Mouse (Mus musculus) ovary, postnatal 10 days (tissue): ENCODE measurements around the gene Tnfaip2.

ENCODE experiments used
- DNase-seq: peaks from one replicate; pipeline ENCODE4 v3.0.0; 2022; ENCODE audit warnings: low spot score

Gene Tnfaip2

GRCm38 (mm10) chr12:111445890-111446613 lies 3.8 kb downstream of the Tnfaip2 start:
- DNase-seq: no peak

DNA sequence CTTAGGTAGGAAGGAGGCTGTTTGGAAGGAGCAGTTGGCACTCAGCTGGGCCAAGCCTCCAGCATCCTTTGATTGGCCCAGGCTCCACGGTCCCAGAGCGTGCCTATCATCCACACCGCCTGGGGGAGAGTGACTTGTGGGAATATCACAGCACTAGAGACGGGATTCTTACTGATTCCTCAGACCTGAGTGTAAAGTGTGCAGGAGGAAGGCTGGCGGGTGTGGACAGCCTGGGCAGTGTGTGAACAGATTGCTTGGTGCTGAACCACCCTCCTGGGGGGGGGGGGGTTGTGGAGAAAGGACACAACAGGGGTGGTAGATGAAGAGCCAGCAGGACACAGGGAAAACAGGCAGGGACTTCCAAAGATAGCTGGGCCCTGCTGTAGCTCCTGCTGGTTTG lies 4.5 kb downstream of the Tnfaip2 start:
- DNase-seq: no peak

DNA sequence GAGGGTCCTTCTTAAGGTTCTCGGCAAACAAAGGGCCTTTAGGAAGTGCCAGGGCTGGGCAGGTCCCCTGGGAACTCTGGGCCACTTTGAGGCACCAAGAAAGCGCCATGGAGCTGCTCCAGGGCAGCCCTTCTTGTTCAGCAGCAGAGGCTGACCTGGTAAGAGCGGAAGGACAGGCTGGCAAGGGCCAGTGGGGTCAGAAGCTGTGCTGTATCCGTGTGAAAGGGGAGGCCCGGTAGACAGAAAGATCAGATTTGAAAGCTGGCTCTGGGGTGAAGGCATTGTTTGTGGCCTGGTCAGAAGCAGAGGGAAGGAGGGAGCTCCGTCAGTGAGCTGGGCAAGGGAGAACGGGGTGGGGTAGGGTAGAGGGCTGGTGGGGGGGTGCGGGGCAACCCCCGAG lies 5.1 kb downstream of the Tnfaip2 start:
- no peak for DNase-seq

GRCm38 (mm10) chr12:111447898-111448760 lies 5.9 kb downstream of the Tnfaip2 start:
- DNase-seq: no peak

- DNase-seq: no peak
These were observed 6.8 kb downstream of the Tnfaip2 start for GRCm38 (mm10) chr12:111448931-111449705.

GRCm38 (mm10) chr12:111450359-111450758 lies 8.1 kb downstream of the Tnfaip2 start:
- no peak for DNase-seq

- DNase-seq: no peak
These were observed 9.3 kb downstream of the Tnfaip2 start for GRCm38 (mm10) chr12:111451561-111451960.

DNA sequence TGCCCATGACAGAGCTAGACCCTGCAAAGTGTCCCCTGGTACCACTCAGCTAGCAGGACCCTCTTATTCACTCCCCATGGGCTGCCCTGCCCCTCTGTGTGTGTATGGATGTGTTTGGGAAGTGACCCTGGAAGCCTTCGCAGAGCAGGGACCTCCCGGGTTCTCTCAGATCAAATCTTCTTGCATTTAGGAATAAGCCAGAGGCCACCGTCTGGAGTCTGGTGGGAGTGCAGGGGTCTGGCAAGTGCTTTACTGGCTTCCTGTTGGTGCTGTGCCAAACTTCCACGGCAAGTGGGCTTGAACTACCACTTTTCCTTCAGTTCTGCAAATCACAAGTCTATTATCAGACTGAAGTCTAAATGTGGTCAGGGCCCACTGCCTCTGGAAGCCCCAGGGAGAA lies 11.8 kb downstream of the Tnfaip2 start:
- DNase-seq: no peak

- DNase-seq: no peak
These were observed 12.4 kb downstream of the Tnfaip2 start for GRCm38 (mm10) chr12:111454543-111455280.

DNA sequence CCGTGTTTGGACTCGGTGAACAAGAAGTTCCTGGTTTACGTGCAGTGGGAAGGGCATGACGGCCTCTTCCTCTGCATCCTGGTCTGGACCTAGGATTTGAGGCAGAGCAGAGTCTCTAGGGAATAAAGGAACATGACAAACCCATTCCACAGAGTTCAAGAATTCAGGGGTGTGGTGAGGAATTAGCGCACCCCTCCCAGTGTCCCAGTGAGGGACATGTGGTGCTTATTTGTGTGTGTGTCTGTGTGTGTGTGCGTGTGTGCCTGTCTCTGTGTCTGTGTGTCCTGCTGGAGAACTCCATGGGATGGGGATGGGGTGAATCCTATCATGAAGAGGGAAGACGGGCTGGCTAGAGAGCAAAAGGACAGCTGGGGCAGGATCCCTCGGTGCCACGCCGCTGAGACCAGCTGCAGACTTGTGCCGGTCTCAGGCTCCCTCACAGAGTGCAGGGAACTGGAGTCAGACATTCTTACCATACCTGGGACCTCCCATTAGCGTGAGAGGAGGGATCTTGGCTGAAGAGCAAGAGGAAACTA lies 13.1 kb downstream of the Tnfaip2 start:
- no peak for DNase-seq

GRCm38 (mm10) chr12:111455860-111456259 lies 13.6 kb downstream of the Tnfaip2 start:
- no peak for DNase-seq

GRCm38 (mm10) chr12:111457742-111458141 lies 15.5 kb downstream of the Tnfaip2 start:
- DNase-seq: no peak

DNA sequence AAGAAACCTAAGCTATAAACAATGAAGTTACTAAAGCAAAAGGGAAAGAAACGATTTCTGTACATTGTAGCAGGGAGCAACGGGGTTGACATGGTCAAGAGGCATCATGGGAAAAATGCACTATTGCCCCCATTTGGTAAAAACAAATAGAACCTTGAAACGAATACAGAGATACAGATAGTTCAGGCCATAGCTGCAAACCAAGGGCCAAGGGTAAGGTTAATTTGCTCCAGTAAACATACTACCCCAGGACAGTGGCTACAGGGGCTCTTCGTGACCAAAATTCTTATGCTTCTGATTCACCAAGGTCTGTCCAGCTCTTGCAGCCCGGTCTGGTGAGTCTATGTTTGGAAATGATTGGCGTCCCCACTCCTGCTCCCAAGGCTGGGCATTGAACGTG lies 21.3 kb downstream of the Tnfaip2 start:
- no peak for DNase-seq

DNA sequence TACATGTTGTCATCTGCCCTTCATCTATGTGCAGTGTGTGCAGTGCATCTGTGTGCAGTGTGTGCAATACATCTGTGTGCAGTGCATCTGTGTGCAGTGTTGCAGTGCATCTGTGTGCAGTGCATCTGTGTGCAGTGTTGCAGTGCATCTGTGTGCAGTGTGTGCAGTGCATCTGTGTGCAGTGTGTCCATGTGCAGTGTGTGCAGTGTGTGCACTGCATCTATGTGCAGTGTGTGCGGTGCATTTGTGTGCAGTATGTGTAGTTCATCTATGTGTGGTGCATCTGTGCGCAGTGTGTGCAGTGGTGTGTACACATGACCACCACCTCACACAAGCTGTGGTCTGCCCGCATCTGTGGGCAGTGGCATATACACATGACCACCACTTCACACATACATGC lies 24.1 kb downstream of the Tnfaip2 start:
- DNase-seq: no peak

DNA sequence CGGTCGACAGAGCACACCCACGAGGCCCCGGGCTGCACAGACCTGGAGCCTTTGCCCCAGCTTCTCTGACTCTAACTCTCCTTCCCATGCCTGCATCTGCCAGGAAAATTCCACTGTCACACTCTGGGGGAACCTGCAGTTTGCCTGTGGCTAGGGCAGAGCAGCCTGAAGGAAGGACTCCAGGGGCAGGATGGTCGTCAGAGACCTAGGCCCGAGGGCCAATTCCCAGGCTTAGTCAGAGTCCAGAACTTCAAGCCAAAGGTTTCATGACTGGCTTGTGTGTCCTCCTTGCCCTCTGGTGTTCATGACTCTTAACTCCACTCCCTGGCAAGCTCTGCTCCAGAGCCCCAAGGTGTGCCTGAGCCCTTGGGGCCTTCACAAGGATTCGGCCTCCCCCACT lies 25.9 kb downstream of the Tnfaip2 start:
- DNase-seq: no peak

DNA sequence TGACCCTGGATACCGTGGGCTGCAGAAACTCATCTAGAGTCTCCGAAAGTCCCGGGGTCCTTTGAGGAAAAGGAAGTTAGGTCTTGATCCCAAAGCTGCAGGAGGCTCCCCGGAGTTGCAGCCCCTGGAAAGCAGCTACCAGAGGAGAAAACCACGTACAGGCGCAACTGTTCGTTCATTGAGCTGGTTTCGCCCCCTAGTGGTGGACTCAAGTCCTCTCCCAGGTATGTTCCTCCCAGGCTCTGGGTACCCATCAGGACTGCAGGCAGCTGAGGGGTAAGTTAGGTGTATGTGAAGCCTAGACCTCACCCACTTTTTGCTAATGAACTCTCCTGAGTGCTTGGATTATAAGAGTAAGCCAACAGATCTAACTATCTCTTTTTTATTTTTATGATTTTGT lies 27.2 kb downstream of the Tnfaip2 start:
- no peak for DNase-seq

DNA sequence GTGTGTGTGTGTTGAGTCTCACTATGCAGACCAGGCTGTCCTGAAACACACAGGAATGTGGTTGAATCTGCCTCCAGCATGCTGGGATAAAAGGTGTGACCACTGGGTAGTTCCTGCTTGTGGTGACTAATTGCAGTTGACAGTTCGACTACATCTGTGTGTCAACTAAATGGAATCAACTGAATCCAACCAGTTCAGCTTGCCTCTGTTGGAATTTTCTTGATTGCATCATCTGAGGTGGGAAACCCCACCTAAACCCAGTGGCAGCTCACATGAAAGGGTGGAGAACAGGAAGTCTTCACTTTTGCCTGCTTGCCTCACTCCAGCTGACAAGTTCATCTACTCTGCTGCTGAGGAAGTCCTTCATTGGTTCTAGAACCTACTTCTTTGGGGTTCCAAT lies 28.9 kb downstream of the Tnfaip2 start:
- no peak for DNase-seq

DNA sequence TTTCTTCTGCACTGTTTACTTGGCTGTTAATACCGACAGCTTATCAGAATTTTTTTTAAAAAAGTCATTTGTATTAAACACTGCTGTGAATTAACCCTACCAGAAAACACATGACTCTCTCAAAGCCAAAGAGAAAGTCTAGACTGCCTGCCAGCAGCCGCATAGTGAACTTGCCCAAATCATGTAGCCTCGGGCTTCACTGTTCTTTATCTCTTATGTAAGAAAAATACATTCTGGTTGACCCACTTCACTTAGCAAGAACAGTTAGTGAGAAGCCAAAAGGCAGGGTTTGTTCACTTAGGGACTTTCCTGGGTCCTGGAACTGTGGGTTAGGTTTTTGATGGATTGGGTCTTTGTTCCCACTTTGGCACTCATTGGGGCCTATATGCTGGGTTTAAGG lies 29.5 kb downstream of the Tnfaip2 start:
- no peak for DNase-seq

GRCm38 (mm10) chr12:111472886-111473285 lies 30.6 kb downstream of the Tnfaip2 start:
- DNase-seq: no peak

DNA sequence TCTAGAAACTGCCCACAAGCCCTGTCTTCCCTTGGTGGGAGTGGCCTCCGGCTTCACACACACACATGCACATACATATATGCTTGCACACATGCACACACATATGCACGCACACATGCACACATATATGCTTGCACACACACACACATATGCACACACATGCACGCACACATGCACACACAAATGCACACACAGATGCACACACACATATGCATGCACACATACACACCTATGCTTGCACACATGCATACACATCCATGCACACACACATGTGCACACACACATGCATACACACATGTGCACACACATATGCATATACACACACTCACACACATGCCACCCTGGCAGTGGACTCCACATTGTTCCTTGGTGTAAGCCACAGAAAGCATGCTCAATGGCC lies 32.1 kb downstream of the Tnfaip2 start:
- DNase-seq: no peak

DNA sequence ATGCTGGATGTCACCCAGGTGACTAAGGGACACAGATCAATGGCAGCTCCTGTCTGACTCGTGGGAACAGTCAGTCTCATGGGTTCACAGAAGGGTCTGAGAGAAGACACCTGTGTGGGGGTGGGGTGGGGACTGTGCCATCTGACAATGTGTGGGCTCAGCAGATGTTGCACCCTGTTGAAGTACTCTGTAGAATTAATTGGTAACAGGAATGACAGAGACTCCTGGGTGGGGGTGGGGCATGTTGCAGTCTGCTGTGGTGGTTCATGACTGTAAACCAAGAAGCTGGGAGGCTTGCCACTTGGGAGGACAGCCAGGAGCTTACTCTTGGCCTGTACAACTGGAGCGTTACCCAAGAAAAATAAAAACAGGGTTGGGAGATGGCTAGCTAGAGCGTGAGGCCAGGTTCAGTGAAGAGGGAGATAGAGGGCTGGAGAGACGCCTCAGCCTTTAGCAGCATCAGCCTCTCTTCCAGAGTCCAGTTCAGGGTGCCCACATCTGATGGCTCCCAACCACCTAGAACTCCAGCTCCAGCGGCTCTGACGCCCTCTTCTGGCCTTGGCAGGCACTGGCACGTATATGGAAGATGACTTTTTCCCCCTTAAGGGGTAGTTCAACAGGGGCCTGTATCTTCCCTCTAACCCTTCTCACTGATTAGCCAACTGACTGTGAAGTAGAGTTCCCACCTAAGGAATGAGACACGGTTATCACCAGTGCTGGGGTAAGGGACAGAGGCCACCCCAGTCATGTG lies 32.8 kb downstream of the Tnfaip2 start:
- DNase-seq: peak; percentile 67
